Mouse (Mus musculus) thymus, adult 18-20 months (tissue): Measurements from ENCODE around the gene Lrp5.

Experiments used
- DNase-seq, 2 experiments: peaks; one replicate each; pipeline ENCODE4 v3.0.0; 2022; ENCODE audit warnings: mixed read lengths in 2 of 2

Lrp5 gene

DNA sequence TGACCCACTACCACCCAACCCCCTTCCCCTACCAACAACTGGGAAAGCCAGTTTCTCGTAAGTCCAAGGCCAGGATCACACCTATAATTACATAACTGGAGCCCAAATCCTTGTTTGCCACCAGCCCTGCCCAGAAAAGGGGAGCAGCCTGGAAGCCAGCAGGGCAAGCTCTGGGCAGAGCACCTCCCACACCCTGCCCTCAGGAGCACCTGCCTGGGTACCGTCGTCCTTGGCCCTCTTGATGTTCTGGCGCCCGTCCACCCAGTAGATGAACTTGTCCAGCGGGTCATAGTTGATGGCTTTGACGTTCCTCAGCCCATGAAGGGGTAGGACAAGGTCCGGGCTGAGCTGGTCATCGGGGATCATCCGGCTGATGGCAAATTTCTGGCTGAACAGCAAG lies 76.5 kb downstream of the Lrp5 start:
- no peak for DNase-seq

DNA sequence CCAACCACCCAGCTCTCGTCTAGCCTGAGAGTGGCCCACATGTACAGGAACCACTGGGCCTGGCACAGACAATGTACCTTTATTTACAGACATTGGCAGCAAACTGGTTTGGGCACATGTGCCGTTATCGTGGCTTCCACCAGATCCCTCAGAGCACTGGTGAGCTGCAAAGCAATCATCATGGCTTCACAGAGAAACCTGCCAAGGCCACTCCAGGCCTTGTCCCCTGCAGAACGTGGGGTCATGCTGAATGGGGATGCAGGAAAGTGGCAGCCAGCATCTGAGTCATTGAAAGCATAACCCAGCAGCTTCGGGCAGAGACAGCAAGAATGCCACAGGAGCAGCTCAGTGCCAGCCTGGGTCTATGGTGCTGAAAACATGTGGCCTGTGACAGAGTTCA lies 92.0 kb downstream of the Lrp5 start:
- no peak for DNase-seq

DNA sequence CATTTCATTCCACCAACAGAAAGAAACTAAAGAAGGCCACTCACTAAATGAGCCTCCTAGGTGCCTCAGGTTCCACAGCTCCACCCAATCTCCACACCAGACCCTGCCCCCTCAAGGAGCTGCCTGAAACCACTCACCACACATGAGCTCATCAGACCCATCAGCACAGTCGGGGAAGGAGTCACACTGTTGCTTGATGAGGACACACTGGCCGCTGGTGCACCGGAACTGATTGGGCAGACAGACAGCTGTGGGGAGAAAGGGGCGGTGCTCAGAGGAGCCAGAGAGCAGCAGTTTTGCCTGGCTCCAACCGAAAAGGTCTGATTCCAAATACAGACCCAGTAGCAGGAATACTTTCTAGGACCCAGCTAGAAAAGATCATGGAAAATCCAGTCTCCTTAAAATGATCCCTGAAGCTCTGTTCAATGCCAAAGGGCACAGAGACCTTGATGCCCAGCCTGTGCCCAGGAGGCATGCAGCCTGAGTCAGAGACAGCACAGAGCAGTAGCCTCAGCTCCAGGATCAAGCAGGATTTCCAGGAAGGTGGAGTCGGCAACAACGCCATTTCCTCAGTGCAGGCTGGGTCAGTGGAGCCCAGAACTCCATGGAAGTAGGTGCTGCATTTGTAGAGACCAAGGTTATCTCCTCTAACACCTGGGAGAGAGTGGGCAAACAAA lies 92.8 kb downstream of the Lrp5 start:
- no peak for DNase-seq

DNA sequence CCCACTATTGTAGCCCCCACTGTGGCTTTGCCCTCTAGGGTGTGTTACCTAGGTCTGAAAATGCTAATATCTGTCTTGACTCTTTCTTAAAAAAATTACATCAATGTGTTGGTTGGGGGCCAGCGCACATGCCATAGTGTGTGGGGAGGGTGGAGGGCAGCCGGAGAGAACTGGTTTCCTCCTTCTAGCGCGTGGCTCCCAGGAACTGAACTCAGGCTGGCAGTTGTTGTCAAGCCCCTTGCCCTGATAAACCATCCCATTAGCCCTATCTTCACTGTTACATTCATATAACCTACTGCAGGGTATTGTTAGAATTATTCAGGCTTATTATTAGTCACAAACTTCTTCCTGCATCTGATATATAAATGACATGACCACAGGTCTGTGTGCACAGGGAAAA lies 96.4 kb downstream of the Lrp5 start:
- DNase-seq = no peak

DNA sequence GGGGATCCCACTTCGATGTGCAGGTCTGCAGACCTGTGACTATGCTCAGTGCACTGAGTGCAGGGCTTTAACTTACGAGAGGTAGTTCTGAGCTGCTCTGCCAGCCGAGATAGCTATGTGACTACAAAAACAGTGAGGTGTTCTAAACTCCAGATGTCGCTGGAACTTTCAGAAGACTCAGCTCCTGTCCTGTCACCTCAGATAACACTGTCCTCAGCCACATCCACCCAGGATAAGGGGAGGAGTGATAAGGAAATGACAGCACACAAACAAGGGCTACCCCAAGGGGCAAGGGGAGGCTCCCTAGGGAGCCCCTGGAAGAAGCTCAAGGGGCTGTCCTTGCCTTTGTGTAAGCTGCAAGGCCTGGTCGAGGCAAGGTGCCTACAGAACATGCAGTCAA lies 96.8 kb downstream of the Lrp5 start:
- no peak for DNase-seq

DNA sequence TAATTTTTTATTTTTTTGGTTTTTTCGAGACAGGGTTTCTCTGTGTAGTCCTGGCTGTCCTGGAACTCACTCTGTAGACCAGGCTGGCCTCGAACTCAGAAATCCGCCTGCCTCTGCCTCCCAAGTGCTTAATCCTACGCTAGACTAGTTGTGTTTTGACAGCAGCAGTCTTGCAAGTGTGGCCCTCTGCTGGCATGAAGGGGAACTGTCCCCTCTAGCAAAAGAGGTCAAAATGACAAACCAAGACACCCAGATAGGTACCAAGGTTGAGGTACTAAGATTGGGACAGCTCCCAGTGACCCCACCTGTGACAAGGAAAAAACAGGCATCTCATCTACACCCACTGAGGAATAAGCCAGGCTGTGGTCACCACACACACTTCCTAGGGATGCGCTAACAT lies 98.6 kb downstream of the Lrp5 start:
- DNase-seq = peak in 1 of 2 experiments; percentile 22

DNA sequence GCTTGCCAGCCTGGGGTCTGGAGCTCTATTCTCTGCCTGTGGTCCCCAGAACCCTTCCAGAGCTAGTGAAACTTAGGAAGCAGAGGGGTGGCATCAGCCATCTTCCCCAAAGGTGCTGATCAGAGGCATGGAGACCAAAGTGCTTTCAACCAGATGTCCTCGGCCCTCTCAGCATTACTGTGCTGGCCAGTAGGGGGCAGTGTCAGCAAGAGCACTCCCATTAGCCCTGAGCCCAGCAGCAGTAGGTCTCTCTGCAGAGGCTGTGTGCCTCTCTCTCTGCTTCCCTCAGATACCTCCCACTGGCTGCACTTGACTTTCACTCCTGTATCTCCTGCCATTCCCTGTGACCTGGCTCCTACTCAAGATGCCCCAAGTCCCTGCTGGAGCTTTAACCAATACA lies 99.8 kb downstream of the Lrp5 start:
- DNase-seq = peak in 1 of 2 experiments; percentile 39

DNA sequence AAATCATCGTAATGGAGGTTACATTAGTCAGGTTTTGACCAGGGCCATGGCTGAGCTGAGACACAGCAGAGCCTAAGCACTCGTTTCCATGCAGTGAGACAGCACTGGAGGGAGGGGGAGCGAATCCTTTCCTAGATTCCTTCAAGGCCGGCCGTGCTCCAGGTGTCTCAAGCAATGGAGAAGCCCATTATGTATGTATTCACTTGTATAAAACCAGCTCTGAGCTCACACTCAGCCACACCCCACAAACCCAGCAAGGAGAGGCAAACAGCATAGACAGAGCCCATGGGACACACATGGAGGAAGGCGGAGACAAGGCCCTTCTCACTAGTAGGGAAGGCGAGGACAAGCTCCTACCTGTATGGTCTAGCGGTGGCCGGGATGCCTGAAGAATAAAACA lies 100.3 kb downstream of the Lrp5 start:
- DNase-seq = no peak

DNA sequence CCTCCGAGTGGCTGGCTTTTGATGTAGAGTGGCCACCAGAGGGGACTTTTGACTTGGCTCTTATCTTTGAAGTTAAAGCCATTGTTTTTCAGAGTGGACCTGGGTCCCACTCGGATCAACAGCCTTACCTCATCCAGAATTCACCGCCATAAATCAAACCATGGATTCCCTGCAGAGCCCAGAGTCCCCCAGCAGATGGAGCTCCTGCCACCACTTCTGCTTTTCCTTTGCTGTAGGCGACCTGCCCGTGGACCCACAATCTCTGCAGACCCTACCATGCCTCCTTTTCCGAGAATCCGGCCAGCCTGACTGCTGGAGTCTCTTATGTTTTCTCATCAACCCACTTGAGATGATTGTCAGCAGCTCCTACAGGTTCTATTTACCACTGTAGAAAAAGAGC lies 105.0 kb downstream of the Lrp5 start:
- peak in 1 of 2 experiments; percentile 37 for DNase-seq

DNA sequence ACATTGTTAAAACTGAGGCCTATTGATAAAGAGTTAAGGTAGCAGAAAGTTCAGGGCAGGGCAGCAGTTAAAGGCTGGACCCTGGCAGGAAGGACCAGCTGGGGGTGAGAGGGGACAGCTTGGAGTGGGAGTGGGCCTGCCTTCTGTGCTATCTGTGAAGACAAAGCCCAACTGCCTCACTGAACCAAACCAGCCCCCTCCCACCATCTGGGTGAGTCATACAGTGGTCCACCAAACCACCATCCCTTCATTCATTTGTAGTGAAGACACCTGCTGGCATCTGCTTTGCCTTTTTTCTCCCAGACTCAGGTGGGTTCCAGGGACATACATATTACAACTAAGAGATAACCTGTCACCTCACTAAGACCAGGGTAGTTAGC lies 108.5 kb downstream of the Lrp5 start:
- no peak for DNase-seq

DNA sequence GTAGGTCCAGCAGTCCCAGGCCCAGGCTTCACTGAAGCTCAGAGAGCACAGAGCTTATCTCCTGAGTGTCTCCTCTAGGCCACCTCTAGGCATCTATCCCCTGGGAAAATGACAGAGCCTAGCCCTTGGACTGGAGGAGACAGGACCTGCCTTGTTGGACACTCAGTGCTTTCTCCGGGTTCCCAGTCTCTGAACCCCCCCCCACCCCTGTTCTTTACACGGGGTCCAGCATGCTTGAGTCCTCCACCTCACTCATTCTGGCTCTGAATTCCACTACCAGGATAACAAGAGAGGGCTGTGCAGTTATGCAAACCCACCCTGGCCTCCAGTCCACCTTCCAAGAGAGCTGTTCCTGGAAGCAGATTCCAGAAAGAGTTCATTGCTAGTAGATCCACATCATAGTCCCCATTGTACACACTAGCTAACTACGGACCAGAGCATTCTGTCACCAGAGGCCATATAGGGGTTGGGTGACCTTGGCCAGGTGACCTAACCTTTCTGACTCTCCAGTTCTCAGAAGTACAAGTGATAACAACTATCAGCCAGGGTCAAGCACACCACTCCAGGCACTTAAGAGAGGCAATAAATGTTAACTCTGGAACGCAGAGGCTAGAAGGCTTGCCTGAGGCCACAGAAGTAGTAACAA lies 109.0 kb downstream of the Lrp5 start:
- DNase-seq = no peak

DNA sequence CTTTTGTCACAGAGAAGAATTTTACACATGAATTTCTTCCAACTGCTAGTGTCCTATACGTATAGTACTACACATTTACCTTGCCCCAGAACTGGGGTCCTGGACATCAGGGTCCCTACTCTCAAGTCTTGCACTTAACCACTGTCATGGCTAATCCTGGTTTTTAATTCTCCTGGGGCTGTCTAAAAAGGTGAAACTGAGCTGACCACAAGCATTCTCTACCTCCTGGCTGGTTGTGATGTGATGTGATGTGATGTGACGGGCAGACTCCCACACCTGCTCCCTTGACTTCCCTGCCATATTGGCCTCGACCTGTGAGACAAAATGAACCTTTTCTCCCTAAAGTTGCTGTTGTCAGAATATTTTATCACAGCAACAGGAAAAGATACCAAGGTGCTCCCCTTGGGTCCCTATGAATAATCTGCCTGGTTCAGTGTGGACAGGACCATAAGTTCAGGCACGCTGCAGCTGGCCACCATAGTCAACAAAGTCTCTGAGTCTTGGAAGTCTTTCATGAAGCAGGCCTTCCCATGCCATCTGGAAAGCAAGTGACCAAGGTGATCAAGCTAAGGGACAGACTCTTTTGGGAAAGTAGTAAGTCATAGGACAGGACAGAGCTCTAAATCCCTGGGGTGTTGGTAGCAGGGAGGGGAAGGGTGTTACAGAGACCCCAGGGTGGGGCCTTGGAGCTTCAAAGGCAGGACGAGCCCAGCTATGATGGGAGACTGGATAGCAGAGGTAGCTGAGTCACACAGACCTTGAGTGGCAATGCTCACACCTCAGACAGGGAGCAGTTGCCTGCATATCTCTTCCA lies 109.7 kb downstream of the Lrp5 start:
- peak in 1 of 2 experiments; percentile 14 for DNase-seq

DNA sequence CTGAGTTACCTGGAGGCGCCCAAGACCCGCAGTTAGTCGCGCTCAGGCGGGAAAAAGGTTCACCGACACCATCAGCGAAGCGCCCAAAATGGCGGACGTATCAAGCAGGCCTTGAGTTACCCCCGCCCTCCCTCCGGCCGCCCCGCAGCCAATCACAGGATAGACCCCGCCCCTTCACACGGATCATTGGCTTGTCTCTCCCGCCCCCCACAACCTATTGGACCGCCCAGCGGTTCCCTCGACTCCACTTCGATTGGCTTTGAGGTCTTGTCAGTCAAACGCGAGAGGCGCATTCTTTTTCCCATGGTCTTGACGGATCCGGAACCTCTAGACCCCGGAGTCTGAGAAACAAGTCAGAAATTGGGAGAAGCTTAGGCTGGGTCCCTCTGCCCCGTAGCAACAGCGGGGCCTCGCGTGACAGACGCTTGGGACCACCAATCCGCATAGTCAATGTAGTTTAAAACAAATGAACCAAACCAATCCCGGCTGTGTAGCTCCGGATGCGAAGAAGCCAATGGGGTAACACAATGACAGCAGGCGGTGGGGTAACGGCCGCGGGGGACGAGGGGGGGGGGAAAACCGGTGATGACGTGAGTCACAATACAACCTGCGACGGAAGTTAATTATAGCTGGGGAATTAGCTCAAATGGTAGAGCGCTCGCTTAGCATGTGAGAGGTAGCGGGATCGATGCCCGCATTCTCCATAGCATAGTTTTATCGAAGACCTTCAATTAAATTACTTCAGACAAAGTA lies 110.6 kb downstream of the Lrp5 start, which contains the start of gene Ppp6r3:
Gene Ppp6r3 (minus strand): TSS at position 118 of the 753 bp plus-strand sequence.
- peak; percentile 98 for DNase-seq

DNA sequence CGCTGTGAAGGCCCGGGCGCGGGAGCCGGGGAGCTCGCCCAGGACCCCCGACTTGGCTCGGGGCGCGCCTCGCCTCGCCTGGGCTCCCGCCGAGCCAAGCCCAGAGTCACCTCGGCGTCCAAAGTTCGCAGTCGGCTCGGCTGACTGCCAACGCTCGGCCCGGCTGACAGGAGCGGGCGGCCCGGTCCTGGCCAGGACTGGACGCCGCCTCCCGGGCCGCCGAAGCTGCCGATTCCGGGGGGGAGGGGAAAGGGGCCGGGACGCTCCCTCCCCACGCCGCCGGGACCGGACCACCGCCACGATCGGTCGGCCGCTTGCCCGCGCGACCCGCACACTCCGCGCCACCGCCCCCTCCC lies 111.1 kb downstream of the Lrp5 start:
- no peak for DNase-seq

DNA sequence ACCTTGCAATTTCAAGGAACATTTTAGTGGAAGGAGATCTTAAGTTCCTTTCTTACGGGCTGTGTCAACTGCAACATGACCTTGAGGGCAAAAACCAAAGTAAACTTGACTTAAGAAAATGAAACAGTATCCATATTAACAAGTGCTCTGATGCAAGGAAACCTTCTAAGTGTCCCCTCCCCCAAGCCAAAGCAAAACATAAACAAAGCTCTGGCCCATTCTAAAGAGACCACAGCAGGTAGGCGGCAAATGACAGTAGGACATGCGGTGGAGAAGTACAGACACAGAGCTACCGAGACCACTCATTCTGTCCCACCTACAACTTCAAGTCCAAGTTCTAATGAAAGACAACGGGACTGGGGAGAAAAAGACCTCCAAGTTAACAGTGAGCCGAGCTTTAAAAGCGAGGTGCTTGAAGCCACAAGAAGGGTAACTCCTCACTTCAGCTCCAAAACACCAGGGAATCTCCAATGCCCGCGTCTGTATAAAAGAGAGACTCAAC lies 111.7 kb downstream of the Lrp5 start:
- DNase-seq = no peak

DNA sequence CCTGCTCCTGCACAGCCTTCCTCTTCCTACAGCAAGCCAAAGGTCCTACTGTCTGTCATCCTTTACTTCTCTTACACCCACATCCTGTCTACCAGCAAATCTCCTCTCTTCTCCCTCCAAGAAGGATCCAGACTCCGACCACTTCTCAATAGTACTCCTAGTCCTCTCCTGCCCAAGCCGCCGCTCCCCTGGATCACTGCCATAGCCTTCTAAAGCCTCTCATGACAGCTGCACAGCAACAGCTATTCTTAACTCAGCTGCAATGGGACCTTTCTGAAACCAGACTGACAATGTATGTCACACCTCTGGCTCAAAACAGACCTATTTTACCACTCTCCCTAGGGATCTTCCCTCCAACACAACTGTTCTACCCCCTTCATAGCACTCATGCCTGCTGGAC lies 122.1 kb downstream of the Lrp5 start:
- no peak for DNase-seq

DNA sequence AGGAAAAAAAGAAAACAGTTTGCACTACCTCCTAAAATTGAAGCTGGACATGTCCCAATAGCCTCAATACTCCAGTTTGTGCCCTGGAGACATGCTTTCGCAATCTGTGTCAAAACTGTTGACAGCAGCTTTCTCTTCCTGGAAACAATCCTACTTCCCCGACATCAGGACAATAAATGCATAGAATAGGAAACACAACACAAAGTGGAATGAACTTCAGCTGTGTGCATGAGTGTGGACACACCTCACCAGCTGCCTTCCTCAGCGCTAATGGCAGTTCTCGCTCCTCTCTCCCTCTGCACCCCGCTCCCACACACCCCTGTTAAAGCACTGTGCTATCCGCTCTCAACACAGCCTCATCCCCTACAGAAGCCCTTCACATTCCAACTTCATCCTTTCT lies 123.6 kb downstream of the Lrp5 start:
- DNase-seq = no peak

DNA sequence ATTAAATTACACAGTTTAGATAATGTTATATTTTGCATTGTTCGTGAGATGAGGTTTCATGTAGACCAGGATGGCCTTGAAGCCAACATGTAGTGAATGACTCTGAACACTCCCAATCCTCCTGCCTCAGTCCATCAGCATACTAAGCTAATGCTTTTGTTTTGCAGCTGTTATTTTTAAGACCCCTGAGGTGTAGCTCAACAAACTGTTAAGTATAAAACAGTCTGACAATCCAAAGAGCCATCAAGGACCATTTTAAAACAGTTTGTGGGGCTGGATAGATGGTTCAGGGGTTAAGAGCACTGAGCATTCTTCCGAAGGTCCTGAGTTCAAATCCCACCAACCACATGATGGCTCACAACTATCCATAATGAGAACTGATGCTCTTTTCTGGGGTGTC lies 124.1 kb downstream of the Lrp5 start:
- no peak for DNase-seq

DNA sequence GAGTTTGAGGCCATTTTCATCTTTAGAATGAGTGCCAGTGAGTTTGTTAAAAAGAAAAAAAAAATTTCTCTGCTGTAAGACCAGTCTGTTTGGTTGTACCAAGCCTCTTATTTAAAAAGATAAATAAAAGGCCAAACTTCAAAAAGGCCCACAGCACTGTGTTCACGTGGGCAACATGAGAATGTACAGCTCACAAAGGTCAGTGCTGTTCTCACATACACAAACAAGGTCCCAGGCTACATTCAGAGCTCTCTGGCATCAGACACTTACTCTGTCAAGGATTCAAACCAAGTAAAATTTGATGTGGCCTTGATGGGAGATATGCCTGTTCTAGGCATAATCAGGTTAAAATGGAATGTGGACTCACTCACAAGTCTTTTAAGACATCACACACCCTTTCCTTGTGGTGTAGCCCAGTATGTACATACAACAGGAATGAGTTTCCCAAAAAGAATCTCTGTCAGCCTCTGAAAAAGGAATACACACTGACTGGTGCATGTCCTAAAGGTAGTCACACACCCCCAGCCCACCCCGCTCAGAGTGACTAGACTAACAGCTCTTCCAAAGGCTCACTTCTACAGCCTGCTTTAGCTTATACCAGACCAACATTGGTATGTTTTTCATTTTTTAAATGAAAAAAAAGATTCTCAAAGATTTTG lies 130.1 kb downstream of the Lrp5 start:
- no peak for DNase-seq

DNA sequence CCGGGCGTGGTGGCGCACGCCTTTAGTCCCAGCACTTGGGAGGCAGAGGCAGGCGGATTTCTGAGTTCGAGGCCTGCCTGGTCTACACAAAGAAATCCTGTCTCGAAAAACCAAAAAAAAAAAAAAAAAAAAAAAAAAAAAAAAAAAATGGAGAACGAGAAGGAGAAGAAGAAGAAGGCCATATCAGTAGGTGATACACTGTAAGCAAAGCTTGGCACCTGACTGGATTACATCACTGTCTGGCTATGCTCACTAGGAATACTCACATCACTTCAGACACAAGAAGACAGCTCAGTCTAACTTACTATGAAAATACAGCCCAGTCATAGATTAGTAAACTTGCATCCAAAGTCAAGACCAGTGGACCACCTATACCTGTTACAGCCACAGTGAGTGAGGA lies 131.6 kb downstream of the Lrp5 start:
- DNase-seq = no peak

DNA sequence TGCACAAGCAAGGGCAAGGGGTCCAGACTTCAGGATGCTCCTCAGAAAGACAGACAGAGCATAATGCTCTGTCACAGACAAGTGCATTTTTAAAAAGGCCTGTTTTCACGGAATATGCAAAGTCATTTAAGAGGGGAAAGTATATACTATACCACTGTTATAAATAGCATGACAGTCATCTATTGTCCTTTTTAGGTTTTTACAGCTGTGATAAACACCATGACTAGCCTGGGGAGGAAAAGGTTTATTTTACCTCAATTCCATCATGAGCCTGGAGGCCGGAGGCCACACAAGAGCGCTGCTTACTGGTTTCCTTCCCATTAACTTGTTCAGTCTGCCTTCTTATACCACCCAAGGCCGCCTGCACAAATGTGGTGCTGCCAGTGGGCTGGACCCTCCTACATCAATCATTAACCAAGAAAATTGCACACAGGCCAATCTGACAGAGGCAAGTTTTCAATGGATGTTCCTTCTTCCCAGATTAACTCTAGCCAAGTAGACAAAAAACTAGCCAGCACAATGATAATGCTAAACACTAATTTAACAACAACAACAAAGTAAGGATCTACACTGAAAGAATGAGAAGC lies 134.7 kb downstream of the Lrp5 start:
- no peak for DNase-seq

DNA sequence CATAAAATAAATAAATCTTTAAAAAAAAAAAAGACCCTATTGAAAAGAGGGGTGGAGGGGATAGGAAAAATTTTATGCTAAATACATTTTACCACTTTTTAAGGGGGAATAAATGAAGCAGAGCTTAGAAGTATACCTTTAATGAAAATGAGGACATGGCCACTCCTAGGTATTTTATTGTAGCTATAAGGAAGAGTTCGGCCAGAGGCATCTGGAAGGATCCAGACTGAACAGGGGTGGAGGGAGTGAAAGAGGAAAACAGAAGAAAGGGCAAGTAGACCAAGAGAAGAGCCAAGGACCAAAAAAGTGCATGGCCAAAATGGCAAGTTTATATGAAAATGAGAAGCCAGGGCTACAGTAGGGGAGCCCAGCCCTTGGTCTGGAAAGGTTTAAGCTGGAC lies 136.3 kb downstream of the Lrp5 start:
- DNase-seq = no peak
